Mouse (Mus musculus): ENCODE data around the gene Zfp36.

- TF ChIP-seq EP300 (IDR thresholded peaks at IDR 0.05; ENCODE audit: low read depth) = peak; percentile 23; the same call in 1 of the 2 replicates
- TF ChIP-seq CTCF (IDR thresholded peaks at IDR 0.05; ENCODE audit: low read depth) = no peak
Measured at GRCm38 (mm10) chr7:28376011-28376771, 3.9 kb downstream of the Zfp36 start.

Measured in heart, postnatal 0 days (tissue).